Mouse (Mus musculus) myocyte (in vitro differentiated cells): Measurements from ENCODE around the gene Itsn1. TPM values are rescaled to one million over a fixed set of nuclear protein-coding genes. Genes with fewer than 3 reads are reported as not detected.

ENCODE experiments used
- H3K27me3 ChIP-seq: one replicate; pipeline ENCODE4 v1.6.1; 2011; ENCODE audit not compliant: control insufficient read depth, insufficient read depth, insufficient read length
- H3K36me3 ChIP-seq: one replicate; pipeline ENCODE4 v1.6.1; 2011; ENCODE audit not compliant: control insufficient read depth, insufficient read depth
- H3K4me2 ChIP-seq: one replicate; pipeline ENCODE4 v1.6.1; 2011; ENCODE audit warnings: low read depth, control low read depth
- H3K4me3 ChIP-seq: one replicate; pipeline ENCODE4 v1.5.1; 2011; ENCODE audit warnings: mild to moderate bottlenecking, control low read depth, moderate library complexity
- H3K79me2 ChIP-seq: one replicate; pipeline ENCODE4 v1.6.1; 2011; ENCODE audit not compliant: control insufficient read depth, insufficient read depth
- H3ac ChIP-seq: one replicate; pipeline ENCODE4 v1.6.1; 2011; ENCODE audit not compliant: control insufficient read depth, insufficient read length
- CEBPB ChIP-seq: IDR thresholded peaks from 2 replicates; pipeline ENCODE4 v1.6.1; 2011; ENCODE audit warnings: mild to moderate bottlenecking, moderate library complexity; ENCODE audit not compliant: poor library complexity, insufficient read depth, severe bottlenecking
- E2F4 ChIP-seq: IDR thresholded peaks from one replicate; pipeline ENCODE4 v1.6.1; 2011; ENCODE audit warnings: mild to moderate bottlenecking, control low read depth, moderate library complexity; ENCODE audit not compliant: insufficient read depth
- MAX ChIP-seq: IDR thresholded peaks from one replicate; pipeline ENCODE4 v1.6.1; 2011; ENCODE audit warnings: low read depth, mild to moderate bottlenecking, control low read depth
- MYOD1 ChIP-seq, 3 experiments: IDR thresholded peaks; one replicate each; pipeline ENCODE4 v1.6.1; 2011; ENCODE audit warnings: control low read depth in 2 of 3, low read depth in 2 of 3, mild to moderate bottlenecking in 2 of 3, moderate library complexity in 1 of 3; ENCODE audit not compliant: insufficient read length in 2 of 3, control insufficient read depth in 1 of 3
- MYOG ChIP-seq, 3 experiments: IDR thresholded peaks; one replicate each; pipeline ENCODE4 v1.6.1; 2011; ENCODE audit warnings: control low read depth in 2 of 3, low read depth in 2 of 3, mild to moderate bottlenecking in 2 of 3; ENCODE audit not compliant: insufficient read length in 2 of 3, control insufficient read depth in 1 of 3, insufficient read depth in 1 of 3
- POLR2A ChIP-seq: IDR thresholded peaks from one replicate; pipeline ENCODE4 v1.6.1; 2011; ENCODE audit warnings: low read depth, mild to moderate bottlenecking, control low read depth, moderate library complexity; ENCODE audit not compliant: insufficient read length
- POLR2AphosphoS2 ChIP-seq: IDR thresholded peaks from one replicate; pipeline ENCODE4 v1.6.1; 2011; ENCODE audit warnings: low read depth, control low read depth; ENCODE audit not compliant: insufficient read length
- REST ChIP-seq: IDR thresholded peaks from one replicate; pipeline ENCODE4 v1.6.1; 2011; ENCODE audit warnings: mild to moderate bottlenecking, control low read depth, moderate library complexity; ENCODE audit not compliant: insufficient read depth, insufficient read length
- SRF ChIP-seq: IDR thresholded peaks from one replicate; pipeline ENCODE4 v1.6.1; 2011; ENCODE audit warnings: low read depth; ENCODE audit not compliant: control insufficient read depth, insufficient read length
- TCF12 ChIP-seq: IDR thresholded peaks from one replicate; pipeline ENCODE4 v1.6.1; 2011; ENCODE audit warnings: mild to moderate bottlenecking, control low read depth; ENCODE audit not compliant: poor library complexity, insufficient read depth, severe bottlenecking
- TCF3 ChIP-seq: IDR thresholded peaks from one replicate; pipeline ENCODE4 v1.6.1; 2011; ENCODE audit warnings: low read depth, control low read depth; ENCODE audit not compliant: insufficient read length
- USF1 ChIP-seq: IDR thresholded peaks from one replicate; pipeline ENCODE4 v1.6.1; 2011; ENCODE audit warnings: low read depth, mild to moderate bottlenecking, control low read depth, moderate library complexity
- polyA plus RNA-seq: library from polyadenylated mRNA; unstranded; fragments of >200 nt; fragmentation: generic; extraction: Trizol; gene quantifications from one replicate; pipeline ENCODE4 v1.2.1, GENCODE M21; 2012; ENCODE audit warnings: missing spikeins

Gene Itsn1
- polyA plus RNA-seq, 1 experiment = 27.5 TPM

DNA sequence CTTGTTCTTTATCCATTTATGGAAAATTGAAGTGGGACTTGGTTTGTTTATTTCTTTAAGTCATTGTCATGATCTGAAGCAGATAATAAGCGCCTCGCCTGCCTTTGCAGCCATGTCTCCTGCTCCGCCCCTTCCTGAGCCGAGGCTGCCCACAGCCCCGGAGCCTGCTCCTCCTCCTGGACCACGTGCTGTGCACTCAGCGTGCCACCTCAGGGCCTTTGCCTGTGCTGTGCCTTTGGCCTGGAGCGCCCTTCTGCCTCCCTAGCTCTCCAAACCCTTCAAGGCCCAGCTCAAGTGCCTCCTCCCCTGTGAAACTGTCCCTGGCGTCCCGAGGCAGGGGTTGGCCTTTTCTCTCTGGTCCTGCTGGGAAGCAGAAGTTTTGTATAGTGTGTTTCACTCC, 123.7 kb downstream of the Itsn1 start:
- H3K36me3 ChIP-seq = peaks cover 16% of the 10 kb centered on the region
- H3K27me3 ChIP-seq = no peaks in the 10 kb centered on the region
- no peak overlapping the region for H3K4me3 ChIP-seq
- TF ChIP-seq MYOG (IDR thresholded peaks at IDR 0.05; ENCODE audit: control insufficient read depth in 1 of 3, insufficient read depth in 1 of 3, insufficient read length in 2 of 3, low read depth in 2 of 3) (no peak), E2F4 (no peak), MAX (no peak)
- no peak overlapping the region for H3ac ChIP-seq
- H3K79me2 ChIP-seq = no peaks in the 10 kb centered on the region
- H3K4me2 ChIP-seq = no peak overlapping the region

GRCm38 (mm10) chr16:91853223-91853622, 124.1 kb downstream of the Itsn1 start:
- Histone ChIP-seq H3K79me2 (no peaks in the 10 kb centered on the region), H3K4me2 (no peak overlapping the region), H3K36me3 (peaks cover 16% of the 10 kb centered on the region), H3ac (no peak overlapping the region), H3K4me3 (no peak overlapping the region), H3K27me3 (no peaks in the 10 kb centered on the region)
- TF ChIP-seq TCF3 (no peak), SRF (no peak), E2F4 (no peak), REST (no peak), TCF12 (no peak), MYOG (IDR thresholded peaks at IDR 0.05; ENCODE audit: control insufficient read depth in 1 of 3, insufficient read depth in 1 of 3, insufficient read length in 2 of 3, low read depth in 2 of 3) (no peak), MYOD1 (IDR thresholded peaks at IDR 0.05; ENCODE audit: control insufficient read depth in 1 of 3, insufficient read length in 2 of 3, low read depth in 2 of 3) (no peak), MAX (no peak), USF1 (no peak), CEBPB (no peak), POLR2AphosphoS2 (no peak), POLR2A (no peak)

- TF ChIP-seq MYOD1 (IDR thresholded peaks at IDR 0.05; ENCODE audit: control insufficient read depth in 1 of 3, insufficient read length in 2 of 3, low read depth in 2 of 3) (no peak), REST (no peak), TCF12 (no peak), CEBPB (no peak), POLR2A (no peak), E2F4 (no peak), MAX (no peak), POLR2AphosphoS2 (no peak), TCF3 (no peak), MYOG (IDR thresholded peaks at IDR 0.05; ENCODE audit: control insufficient read depth in 1 of 3, insufficient read depth in 1 of 3, insufficient read length in 2 of 3, low read depth in 2 of 3) (no peak), SRF (no peak), USF1 (no peak)
- Histone ChIP-seq H3ac (no peak overlapping the region), H3K4me3 (no peak overlapping the region), H3K4me2 (no peak overlapping the region), H3K27me3 (no peaks in the 10 kb centered on the region), H3K79me2 (no peaks in the 10 kb centered on the region), H3K36me3 (peaks cover 9% of the 10 kb centered on the region)
Observed at GRCm38 (mm10) chr16:91858695-91859094, 129.6 kb downstream of the Itsn1 start.

- H3K36me3 ChIP-seq = peaks cover 9% of the 10 kb centered on the region
Observed at GRCm38 (mm10) chr16:91859203-91859602, 130.1 kb downstream of the Itsn1 start.

DNA sequence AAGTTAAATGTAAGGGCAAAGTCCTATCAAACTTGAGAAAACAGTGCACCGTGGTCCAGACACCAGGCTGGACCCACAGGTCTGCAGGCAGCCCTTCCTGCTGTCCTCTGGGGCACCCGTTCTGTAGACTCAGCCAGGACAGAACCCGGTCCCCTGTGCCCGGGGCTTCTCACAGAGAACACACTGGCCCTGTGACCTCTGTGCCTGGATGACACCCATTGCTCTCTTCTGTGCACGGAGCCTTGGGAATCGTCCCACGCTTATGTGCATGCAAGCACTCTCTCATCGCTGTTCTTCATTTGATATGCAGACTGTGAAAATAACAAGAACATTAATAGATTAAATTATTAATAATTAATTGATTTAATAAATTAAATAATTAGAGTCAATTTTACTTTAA, 130.9 kb downstream of the Itsn1 start:
- peaks cover 9% of the 10 kb centered on the region for H3K36me3 ChIP-seq
- H3K27me3 ChIP-seq = no peaks in the 10 kb centered on the region
- TF ChIP-seq MYOG (IDR thresholded peaks at IDR 0.05; ENCODE audit: control insufficient read depth in 1 of 3, insufficient read depth in 1 of 3, insufficient read length in 2 of 3, low read depth in 2 of 3) (no peak), MYOD1 (IDR thresholded peaks at IDR 0.05; ENCODE audit: control insufficient read depth in 1 of 3, insufficient read length in 2 of 3, low read depth in 2 of 3) (no peak)
- no peak overlapping the region for H3ac ChIP-seq
- no peak overlapping the region for H3K4me2 ChIP-seq
- H3K4me3 ChIP-seq = no peak overlapping the region
- H3K79me2 ChIP-seq = no peaks in the 10 kb centered on the region

More at GRCm38 (mm10) chr16:91859203-91859602, 130.1 kb downstream of the Itsn1 start:
- Histone ChIP-seq H3K4me2 (no peak overlapping the region), H3K79me2 (no peaks in the 10 kb centered on the region), H3K27me3 (no peaks in the 10 kb centered on the region), H3K4me3 (no peak overlapping the region), H3ac (no peak overlapping the region)
- TF ChIP-seq USF1 = no peak
- TF ChIP-seq SRF = no peak
- no peak for TF ChIP-seq MYOD1 (IDR thresholded peaks at IDR 0.05; ENCODE audit: control insufficient read depth in 1 of 3, insufficient read length in 2 of 3, low read depth in 2 of 3)
- TF ChIP-seq REST = no peak
